Mouse (Mus musculus) midbrain, postnatal 0 days (tissue): Measurements from ENCODE around the gene Cntfr. TPM values are rescaled to one million over a fixed set of nuclear protein-coding genes. Genes with fewer than 3 reads are reported as not detected.

ENCODE experiments used
- ATAC-seq: fragments of 200-750 bp; cut with Nextera tagmentation; 2 replicates; pipeline ENCODE4 v1.8.0; 2017; ENCODE audit warnings: moderate number of reproducible peaks, mild to moderate bottlenecking, moderate TSS enrichment, moderate library complexity; ENCODE audit not compliant: low FRiP score
- DNase-seq: peaks from one replicate; pipeline ENCODE4 v3.0.0-alpha.2; 2015; ENCODE audit warnings: low spot score
- H3K27ac ChIP-seq: fragments of 300-500 bp; sonication (generic); 2 replicates; pipeline ENCODE4 v1.5.1; 2014; ENCODE audit warnings: low read depth, mild to moderate bottlenecking, low read length, mixed read lengths
- H3K27me3 ChIP-seq: fragments of 300-500 bp; sonication (generic); 2 replicates; pipeline ENCODE4 v1.6.1; 2014; ENCODE audit warnings: low read length, control low read depth, mixed read lengths; ENCODE audit not compliant: insufficient read depth
- H3K36me3 ChIP-seq: fragments of 300-500 bp; sonication (generic); 2 replicates; pipeline ENCODE4 v1.6.1; 2014; ENCODE audit warnings: low read length, control low read depth, mixed read lengths; ENCODE audit not compliant: insufficient read depth
- H3K4me1 ChIP-seq: fragments of 300-500 bp; sonication (generic); 2 replicates; pipeline ENCODE4 v1.6.1; 2014; ENCODE audit warnings: mild to moderate bottlenecking, control low read depth, antibody characterized with exemption, low read length, mixed read lengths; ENCODE audit not compliant: insufficient read depth
- H3K4me2 ChIP-seq: fragments of 300-500 bp; sonication (generic); 2 replicates; pipeline ENCODE4 v1.6.1; 2014; ENCODE audit warnings: low read depth, mild to moderate bottlenecking, low read length, mixed read lengths; ENCODE audit not compliant: poor library complexity, severe bottlenecking
- H3K4me3 ChIP-seq: fragments of 300-500 bp; sonication (generic); 2 replicates; pipeline ENCODE4 v1.5.1; 2014; ENCODE audit warnings: low read depth, mild to moderate bottlenecking, low read length, moderate library complexity
- H3K9ac ChIP-seq: fragments of 300-500 bp; sonication (generic); replicated peaks from 2 replicates; pipeline ENCODE4 v1.6.1; 2014; ENCODE audit warnings: mild to moderate bottlenecking, low read length, moderate library complexity, mixed read lengths; ENCODE audit not compliant: poor library complexity, severe bottlenecking
- H3K9me3 ChIP-seq: fragments of 300-500 bp; sonication (generic); 2 replicates; pipeline ENCODE4 v1.6.1; 2016; ENCODE audit warnings: low read length, control low read depth
- CTCF ChIP-seq: IDR thresholded peaks from 2 replicates; pipeline ENCODE4 v1.5.1; 2016; ENCODE audit warnings: antibody characterized with exemption, mild to moderate bottlenecking
- WGBS: fragments of 180-500 bp; shearing (Covaris S2); extraction: QIAGEN DNeasy Blood & Tissue Kit; methylation state at CpG from one replicate; pipeline ENCODE4 v1.1.7; 2014; 5-methylcytosine and 5-hydroxymethylcytosine counted together
- polyA plus RNA-seq: library from polyadenylated mRNA; unstranded; fragments of >200 nt; fragmentation: Nextera tagmentation; extraction: Ambion mirVana; gene quantifications from 2 replicates; pipeline ENCODE4 v1.2.1, GENCODE M21; 2015
- total RNA-seq: library from RNA; depleted of rRNA; stranded (reverse); fragments of >200 nt; gene quantifications from 2 replicates; pipeline ENCODE4 v1.2.3, GENCODE M21; 2014

Gene Cntfr
- total and polyA plus RNA-seq, 2 experiments from 2014 or later: 20.1 to 69.2 TPM

DNA sequence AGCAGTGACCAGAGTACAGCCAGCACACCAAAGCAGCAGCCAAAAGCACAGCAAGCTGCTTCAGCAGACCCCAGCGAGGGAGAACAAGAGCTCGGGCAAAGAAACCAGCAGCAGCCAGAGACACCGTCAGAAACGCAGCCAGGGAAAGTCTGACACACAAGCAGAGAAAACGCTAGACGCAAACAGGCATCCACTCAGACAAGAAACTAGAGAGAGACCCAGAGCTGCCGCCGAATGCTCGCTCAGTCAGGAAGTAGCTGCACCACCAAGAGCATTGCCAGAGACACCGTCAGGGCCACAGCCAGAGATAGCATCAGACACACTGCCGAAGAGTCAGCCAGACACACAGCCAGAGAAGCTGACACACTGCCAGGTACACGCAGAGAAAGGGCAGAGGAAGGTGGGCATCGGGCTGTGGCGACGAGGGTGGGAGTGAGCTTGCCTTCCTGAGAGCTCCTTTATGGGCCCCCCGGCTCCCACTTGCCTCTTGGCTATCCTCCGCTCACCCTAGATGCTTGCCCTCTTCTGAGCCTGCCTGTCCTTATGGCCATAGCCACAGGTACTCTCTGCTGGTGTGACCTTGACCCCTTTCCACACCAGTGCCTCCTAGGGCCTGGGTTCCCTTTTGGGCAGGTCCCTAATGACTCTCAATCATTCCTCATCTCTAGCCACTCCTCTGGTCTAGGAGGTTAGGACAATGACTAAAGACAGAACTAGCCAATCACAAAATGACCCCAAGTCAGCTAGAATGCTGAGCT is 20.5 kb downstream of the Cntfr start:
- no peak overlapping the region for H3K4me2 ChIP-seq
- no peak overlapping the region; the same call in 1 of the 2 replicates for H3K27ac ChIP-seq
- no peaks in the 10 kb centered on the region for H3K9me3 ChIP-seq
- H3K36me3 ChIP-seq: no peaks in the 10 kb centered on the region
- DNase-seq (peak; percentile 63), ATAC-seq (no peak)
- H3K9ac ChIP-seq: 0 out of 2 replicates have a peak overlapping the region, but pooled peaks have one; percentile 2
- 55% methylated on average over 17 of the region's 17 CpGs for WGBS
- no peaks in the 10 kb centered on the region for H3K27me3 ChIP-seq
- H3K4me1 ChIP-seq: peaks cover 6% of the 10 kb centered on the region; the same call in 1 of the 2 replicates
- no peak for TF ChIP-seq CTCF
- no peak overlapping the region for H3K4me3 ChIP-seq

DNA sequence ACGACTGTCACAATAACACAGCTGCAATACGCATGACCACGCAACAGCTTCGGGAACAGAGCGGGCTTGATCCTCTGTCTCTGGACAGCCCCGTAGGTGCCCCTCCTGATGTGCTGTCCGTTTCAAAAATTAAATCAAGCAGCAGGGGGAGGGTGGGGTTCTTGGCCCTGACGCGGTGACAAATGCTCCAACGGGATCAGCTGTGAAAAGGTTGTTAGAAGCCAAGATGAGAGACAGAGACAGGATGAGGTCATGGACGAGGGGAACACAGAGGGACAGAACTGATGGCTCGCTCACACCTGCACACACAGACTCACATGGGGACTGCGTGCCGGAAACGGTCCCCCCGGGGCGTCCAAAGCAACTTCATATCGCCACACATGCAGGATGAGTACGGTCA is 23.7 kb downstream of the Cntfr start:
- no peaks in the 10 kb centered on the region for H3K27me3 ChIP-seq
- ATAC-seq: no peak
- H3K4me2 ChIP-seq: no peak overlapping the region
- no peak for DNase-seq
- 45% methylated on average over 19 of the region's 19 CpGs for WGBS
- no peak for TF ChIP-seq CTCF
- H3K9ac ChIP-seq: no peak overlapping the region
- H3K27ac ChIP-seq: no peak overlapping the region
- no peaks in the 10 kb centered on the region for H3K9me3 ChIP-seq
- peaks cover 6% of the 10 kb centered on the region; the same call in 1 of the 2 replicates for H3K4me1 ChIP-seq
- no peaks in the 10 kb centered on the region; the same call in 1 of the 2 replicates for H3K36me3 ChIP-seq
- no peak overlapping the region for H3K4me3 ChIP-seq

DNA sequence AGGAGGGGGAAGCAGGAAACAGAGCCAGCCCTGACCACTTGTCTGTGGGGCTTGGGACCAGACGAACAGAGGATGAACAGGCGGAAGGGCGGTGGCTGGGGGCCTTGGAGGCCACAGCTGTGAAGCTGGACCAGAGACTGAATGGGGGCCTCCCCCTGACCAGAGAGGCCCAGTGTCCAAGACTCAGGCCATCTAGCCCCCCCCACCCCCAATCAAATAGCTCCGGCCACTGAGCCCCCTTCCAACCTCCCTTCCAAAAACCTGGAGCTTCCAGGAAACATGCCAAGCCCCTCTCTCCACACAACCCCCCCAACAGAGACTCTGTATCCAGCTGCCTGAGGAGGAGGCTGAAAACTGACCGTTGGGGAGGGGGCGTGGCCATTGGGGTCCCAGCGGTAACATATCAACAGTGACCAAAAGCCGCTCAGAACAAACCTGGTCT is 24.3 kb downstream of the Cntfr start:
- no peak overlapping the region for H3K27ac ChIP-seq
- H3K4me3 ChIP-seq: no peak overlapping the region
- 45% methylated on average over 8 of the region's 8 CpGs for WGBS
- ATAC-seq (no peak), DNase-seq (no peak)
- no peaks in the 10 kb centered on the region for H3K9me3 ChIP-seq
- no peak for TF ChIP-seq CTCF
- 0 out of 2 replicates have a peak overlapping the region, but pooled peaks have one; percentile 29 for H3K9ac ChIP-seq
- H3K4me2 ChIP-seq: no peak overlapping the region
- H3K4me1 ChIP-seq: peaks cover 6% of the 10 kb centered on the region; the same call in 1 of the 2 replicates
- no peaks in the 10 kb centered on the region; the same call in 1 of the 2 replicates for H3K36me3 ChIP-seq
- H3K27me3 ChIP-seq: no peaks in the 10 kb centered on the region

DNA sequence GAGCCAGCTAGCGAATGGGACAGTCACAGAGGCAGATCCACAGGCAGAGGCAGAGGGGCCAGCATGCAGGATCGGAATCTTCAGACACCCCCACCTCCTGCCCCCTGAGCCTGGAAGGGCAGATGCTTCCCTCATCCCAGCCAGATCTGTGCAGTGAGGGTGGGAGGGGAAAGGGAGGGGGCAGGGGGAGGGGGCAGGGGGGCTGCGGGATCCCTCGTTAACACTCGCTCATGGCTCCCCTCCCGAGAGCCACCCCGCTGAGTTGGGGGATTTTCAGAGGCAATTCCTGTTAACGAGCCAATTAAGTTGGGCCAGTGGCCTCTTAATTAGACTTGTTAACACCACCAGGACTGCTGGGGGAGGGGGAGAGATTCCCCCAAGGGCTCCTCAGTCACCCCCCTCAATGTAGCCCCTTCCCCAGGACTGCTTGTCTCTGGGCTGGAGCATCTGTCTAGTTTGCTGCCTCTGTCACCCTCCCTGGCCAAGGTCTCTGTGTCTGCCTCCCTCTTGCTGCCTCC is 24.9 kb downstream of the Cntfr start:
- H3K4me2 ChIP-seq: no peak overlapping the region
- H3K4me1 ChIP-seq: peaks cover 6% of the 10 kb centered on the region; the same call in 1 of the 2 replicates
- H3K4me3 ChIP-seq: no peak overlapping the region
- 0 out of 2 replicates have a peak overlapping the region, but pooled peaks have one; percentile 29 for H3K9ac ChIP-seq
- ATAC-seq (no peak), DNase-seq (no peak)
- H3K9me3 ChIP-seq: no peaks in the 10 kb centered on the region
- no peak overlapping the region for H3K27ac ChIP-seq
- 10% methylated on average over 8 of the region's 8 CpGs for WGBS
- H3K27me3 ChIP-seq: no peaks in the 10 kb centered on the region
- no peak for TF ChIP-seq CTCF
- H3K36me3 ChIP-seq: no peaks in the 10 kb centered on the region; the same call in 1 of the 2 replicates

DNA sequence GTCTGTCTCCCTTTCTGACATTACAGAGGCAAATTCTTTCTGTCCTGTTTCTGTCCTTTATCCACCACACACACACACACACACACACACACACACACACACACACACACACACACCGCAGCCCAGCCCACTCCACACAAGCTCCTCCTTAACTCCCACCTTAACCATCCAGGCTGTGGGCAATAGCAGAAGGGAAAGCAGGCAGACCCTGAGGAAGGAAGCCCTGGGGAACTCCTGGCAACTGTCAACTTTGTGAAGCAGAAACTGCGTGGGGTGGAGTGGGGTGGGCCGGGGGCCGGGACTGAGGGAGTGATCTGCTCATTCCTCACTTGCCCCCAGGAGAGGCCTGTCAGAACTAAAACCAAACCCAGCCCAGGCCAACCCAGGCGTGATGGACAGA is 25.4 kb downstream of the Cntfr start:
- Histone ChIP-seq H3K9me3 (no peaks in the 10 kb centered on the region), H3K4me1 (peaks cover 6% of the 10 kb centered on the region; the same call in 1 of the 2 replicates), H3K27ac (no peak overlapping the region), H3K4me3 (no peak overlapping the region), H3K9ac (0 out of 2 replicates have a peak overlapping the region, but pooled peaks have one; percentile 4), H3K36me3 (no peaks in the 10 kb centered on the region; the same call in 1 of the 2 replicates), H3K4me2 (no peak overlapping the region), H3K27me3 (no peaks in the 10 kb centered on the region)
- no peak for ATAC-seq
- DNase-seq: no peak
- WGBS: 33% methylated on average over 5 of the region's 5 CpGs
- TF ChIP-seq CTCF: no peak

DNA sequence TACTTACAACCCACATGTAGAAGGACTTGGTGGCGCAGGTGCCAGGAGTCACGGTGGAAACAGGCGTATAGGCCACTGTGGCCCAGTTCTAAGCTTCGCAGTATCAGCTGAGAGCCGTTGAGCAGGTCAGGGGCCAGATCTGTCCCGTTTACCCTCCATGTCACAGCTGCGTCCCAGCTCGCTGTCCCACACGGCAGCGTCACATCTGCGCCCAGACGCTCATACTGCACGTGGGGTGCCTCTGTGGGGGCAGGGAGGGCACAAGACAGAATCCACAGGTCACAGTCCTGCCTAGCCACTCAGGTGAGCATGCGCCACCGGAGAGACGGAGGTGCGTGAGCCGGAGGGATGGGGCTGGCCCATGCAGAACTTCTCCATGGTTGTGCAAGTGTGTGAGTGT is 26.1 kb downstream of the Cntfr start:
- no peak for ATAC-seq
- Histone ChIP-seq H3K4me2 (no peak overlapping the region), H3K36me3 (no peaks in the 10 kb centered on the region; the same call in 1 of the 2 replicates), H3K4me1 (peaks cover 5% of the 10 kb centered on the region; the same call in 1 of the 2 replicates), H3K9me3 (no peaks in the 10 kb centered on the region), H3K27me3 (no peaks in the 10 kb centered on the region), H3K4me3 (no peak overlapping the region), H3K27ac (no peak overlapping the region), H3K9ac (no peak overlapping the region)
- DNase-seq: no peak
- WGBS: 86% methylated on average over 18 of the region's 18 CpGs
- TF ChIP-seq CTCF: no peak
